Mouse (Mus musculus): Measurements from ENCODE around the gene Gm20388.

Gene Gm20388

GRCm38 (mm10) chr8:121454737-121455136 lies 1544.1 kb downstream of the Gm20388 start:
- DNase-seq (ENCODE audit: low spot score), result no peak

- DNase-seq (ENCODE audit: low spot score), result no peak
Observed at GRCm38 (mm10) chr8:121461192-121461591, 1550.6 kb downstream of the Gm20388 start.

GRCm38 (mm10) chr8:121462092-121462491 lies 1551.5 kb downstream of the Gm20388 start:
- no peak for DNase-seq (ENCODE audit: low spot score)

DNA sequence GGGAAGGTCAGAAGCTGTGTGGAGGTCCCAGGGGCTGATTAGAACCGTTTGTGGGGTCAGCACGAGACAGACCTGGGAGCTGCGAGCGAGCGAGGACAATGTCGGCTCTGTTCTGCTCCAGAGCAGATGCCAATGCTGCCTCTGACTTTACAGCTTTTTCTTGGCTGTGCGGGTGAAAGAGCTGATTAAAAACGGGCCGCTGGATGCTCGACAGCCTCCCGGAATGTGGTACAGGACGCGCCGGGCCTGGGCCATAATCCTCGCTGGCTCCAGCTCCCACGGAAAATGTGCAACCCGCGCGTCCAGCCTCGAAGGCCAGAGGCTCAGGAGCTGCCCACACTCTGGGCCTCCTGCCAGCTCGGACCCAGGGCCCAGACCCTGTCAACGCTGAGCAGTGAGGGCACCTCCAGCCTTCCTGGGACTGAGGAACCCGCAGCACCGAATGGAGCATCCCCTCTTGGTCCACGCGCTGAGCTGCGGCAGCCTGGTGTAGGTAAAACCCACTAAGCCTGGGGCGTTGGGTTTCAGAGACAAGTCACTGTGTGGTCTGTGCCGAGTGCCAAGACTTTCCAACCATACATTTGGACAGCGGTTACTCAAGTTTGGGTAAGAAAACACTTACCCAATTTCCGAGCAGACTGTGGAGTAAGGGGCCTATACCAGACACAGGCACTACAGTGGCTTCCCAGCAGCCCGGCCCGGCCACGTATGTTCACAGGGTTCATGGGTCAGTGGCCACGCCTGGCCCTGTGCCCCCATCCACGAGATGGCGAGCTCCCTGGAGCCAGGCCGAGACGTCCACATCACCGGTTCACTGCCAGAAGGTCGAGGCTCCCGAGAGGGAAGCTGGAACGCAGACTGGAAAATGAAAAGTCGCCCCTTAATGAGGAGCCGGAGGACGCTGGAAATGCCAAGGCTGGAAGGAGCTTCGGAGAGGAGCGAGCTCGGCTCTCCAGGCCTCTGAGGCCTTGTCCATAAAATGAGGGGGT lies 1557.7 kb downstream of the Gm20388 start:
- no peak for DNase-seq (ENCODE audit: low spot score)

GRCm38 (mm10) chr8:121474161-121474897 lies 1563.7 kb downstream of the Gm20388 start:
- no peak for DNase-seq (ENCODE audit: low spot score)

GRCm38 (mm10) chr8:121474898-121475284 lies 1564.2 kb downstream of the Gm20388 start:
- no peak for DNase-seq (ENCODE audit: low spot score)

GRCm38 (mm10) chr8:121477851-121478547 lies 1567.4 kb downstream of the Gm20388 start:
- no peak for DNase-seq (ENCODE audit: low spot score)

DNA sequence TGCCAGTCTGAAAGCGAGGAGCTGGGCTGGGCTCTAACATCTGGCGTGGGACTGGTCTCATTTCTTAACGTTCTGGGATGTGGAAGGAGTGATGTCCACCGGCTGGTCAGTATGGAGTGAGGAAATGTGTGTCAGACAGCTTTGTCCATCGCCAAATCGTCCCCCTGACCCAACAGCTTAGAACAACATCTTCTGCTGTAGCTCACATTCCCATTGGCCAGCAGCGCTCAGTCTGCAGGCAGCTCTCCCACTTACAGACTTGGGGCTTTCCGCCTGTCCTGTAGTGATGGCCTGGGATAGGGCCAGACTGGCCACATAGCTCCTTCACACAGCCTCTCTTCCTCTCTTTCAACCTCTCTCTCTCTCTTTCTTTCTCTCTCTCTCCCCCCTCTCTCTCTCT lies 1568.5 kb downstream of the Gm20388 start:
- DNase-seq (ENCODE audit: low spot score), result no peak

DNA sequence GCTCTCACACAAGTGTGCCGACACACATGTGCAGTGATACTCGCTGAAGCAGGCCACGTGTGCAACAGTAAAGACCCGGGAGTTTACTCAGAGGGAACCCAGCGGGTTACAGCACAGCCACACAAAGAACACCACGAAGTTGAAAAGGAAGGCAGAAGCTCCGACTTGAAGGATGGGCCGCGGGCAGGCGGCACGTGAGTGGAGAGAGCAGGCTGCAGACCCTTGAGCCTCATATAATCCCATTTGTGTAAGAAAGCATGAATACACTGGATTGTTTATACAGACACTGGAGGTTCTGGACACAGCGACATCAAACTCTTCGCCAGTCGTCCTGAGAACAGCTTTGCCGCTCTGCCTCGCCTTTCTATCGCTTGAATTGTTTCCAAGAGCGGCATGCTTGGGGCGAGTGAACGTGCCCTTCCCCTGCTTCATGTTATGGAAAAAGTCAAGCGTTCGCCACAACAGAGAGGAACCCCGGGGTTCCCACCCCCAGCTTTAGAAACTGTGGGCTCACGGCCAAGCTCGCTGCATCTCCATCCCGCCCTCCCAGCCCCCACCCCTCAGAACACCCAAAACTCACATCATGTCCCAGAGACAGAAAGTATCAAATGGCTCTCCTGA lies 1569.9 kb downstream of the Gm20388 start:
- DNase-seq (ENCODE audit: low spot score), result no peak

DNA sequence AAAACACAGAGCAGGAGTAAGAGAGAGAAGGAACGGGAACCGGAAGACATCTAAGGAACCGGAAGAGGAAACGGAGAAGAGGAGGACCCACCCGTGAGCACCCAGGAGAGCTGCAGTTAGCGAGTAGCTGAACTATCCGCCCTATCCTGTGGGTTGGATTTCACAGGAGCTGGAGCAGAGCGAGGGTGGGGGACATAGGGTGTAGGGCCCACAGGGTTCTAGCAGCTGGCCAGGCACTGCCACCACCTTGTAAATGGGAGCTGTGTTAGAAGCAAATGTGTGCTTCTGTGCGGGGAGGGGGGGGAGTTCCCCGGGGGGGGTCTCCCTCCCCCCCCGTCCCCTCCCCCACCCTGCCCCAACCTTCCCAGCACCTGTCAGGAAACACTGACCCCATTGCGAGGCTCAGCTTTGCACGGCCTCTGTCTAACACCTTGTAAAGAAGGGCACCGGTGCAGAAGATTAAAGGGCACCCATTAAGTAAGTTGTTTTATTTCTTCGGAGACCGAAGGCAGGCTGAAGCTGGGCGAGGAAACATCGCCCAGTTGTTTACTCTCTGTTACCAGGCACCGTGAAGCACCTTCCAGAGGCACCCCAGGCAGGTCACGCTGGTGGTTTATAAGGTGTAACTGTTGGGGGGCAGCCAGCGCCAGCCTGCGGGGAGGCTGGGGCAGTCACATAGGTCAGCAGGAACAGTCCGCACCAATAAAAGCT lies 1573.6 kb downstream of the Gm20388 start:
- DNase-seq (ENCODE audit: low spot score), result no peak

GRCm38 (mm10) chr8:121491633-121492032 lies 1581.0 kb downstream of the Gm20388 start:
- DNase-seq (ENCODE audit: low spot score), result no peak

- no peak for DNase-seq (ENCODE audit: low spot score)
Observed at GRCm38 (mm10) chr8:121497621-121498020, 1587.0 kb downstream of the Gm20388 start.

- no peak for DNase-seq (ENCODE audit: low spot score)
Observed at GRCm38 (mm10) chr8:121511751-121512150, 1601.1 kb downstream of the Gm20388 start.

DNA sequence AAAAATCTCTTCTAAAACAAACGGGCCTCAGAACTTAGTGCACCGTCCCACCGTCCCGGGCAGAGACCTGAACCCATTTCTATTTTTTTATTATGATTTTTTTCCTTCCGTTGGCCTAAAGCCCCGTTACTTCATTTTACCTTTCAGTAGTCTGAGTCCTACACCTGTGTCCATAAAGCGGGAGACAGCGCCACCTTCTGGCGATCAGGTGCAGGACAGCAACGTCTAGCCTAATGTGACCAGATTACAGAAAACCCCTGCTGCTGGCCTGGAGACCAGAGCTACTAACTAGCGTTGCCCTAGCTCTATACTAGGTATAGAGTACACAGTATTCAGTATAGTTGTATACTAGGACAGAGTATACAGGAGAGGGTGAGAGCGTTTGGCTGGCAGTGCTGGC lies 1602.8 kb downstream of the Gm20388 start:
- DNase-seq (ENCODE audit: low spot score), result peak; percentile 83

- no peak for DNase-seq (ENCODE audit: low spot score)
Observed at GRCm38 (mm10) chr8:121525111-121525818, 1614.6 kb downstream of the Gm20388 start.

DNA sequence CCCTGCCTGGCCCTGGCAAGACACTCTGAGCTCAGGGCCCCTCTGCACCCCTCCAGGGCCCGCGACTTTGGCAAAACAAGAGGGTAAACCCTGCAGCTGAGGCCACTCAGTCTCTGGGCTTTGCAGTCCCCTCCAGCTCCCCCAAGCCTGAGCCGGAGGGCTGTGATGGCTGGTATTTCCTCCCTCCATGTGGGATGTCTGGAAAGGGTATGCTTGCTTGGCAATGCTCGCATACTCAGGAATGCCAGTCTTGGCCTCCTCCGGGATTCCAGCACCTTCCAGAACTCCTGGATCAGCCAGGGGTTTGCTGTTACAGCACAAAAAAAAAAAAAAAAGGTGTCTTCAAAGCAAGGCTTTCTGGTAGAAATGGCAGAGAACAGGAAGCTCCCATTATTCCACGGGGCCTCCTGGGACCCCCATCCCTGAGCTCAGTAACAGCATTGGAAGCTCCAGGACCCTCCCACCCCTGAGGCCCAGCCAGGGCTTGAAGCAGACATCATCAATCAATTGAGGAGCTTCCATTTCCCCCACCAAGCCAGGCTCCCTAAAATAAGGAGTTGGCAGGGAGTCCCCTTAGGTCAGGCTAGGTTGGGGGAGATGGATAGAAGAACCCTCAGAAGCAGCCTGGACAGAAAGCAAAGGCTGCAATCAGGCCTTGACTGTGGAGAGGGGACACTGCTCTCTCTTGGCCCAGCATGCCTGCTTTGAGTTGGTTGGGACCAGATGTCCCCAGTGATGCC lies 1616.3 kb downstream of the Gm20388 start:
- DNase-seq (ENCODE audit: low spot score), result no peak

- no peak for DNase-seq (ENCODE audit: low spot score)
Observed at GRCm38 (mm10) chr8:121527751-121528150, 1617.1 kb downstream of the Gm20388 start.

DNA sequence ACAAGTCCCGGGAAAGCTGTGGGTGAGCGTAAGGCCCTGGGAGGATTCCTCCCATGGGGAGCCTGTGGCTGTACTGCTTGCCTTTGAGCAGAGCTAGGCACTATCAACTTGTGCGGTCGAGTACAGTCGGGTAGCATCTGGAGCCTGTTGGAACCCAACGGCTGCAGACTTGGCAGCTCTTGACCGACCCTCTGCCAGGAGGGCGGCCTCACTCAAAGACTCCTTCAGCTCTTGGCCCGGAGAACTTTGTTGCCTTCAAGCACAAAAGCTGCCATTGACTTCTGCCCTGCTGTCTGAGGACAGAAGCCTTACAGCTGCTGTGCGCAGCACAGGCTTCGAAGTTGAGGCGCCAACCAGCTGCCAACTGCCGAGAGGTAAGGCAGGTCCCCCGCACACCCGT lies 1618.1 kb downstream of the Gm20388 start:
- no peak for DNase-seq (ENCODE audit: low spot score)

- no peak for DNase-seq (ENCODE audit: low spot score)
Observed at GRCm38 (mm10) chr8:121530639-121531038, 1620.0 kb downstream of the Gm20388 start.

DNA sequence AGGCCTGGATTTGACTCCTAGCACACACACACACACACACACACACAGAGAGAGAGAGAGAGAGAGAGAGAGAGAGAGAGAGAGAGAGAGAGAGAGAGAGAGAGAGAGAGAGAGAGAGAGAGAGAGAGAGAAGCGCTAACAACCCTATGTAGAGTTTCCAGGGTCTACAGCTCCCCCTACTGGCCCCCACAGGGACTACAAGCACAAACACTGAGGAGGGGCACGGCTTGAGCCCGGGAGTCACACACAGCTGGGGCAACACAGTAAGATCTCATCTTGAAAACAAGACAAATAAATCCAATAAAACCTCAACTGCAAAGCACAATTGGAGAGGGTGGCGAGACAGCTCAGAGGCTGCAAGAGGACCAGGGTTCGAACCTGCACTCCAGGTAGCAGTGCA lies 1621.7 kb downstream of the Gm20388 start:
- DNase-seq (ENCODE audit: low spot score), result no peak

Measured in adipocyte (in vitro differentiated cells).